Mouse (Mus musculus): ENCODE data around the gene Slc22a12. TPM values are rescaled to one million over a fixed set of nuclear protein-coding genes. Genes with fewer than 3 reads are reported as not detected.

The Slc22a12 gene
- polyA plus RNA-seq, 1 experiment from 2014 or later = not detected

DNA sequence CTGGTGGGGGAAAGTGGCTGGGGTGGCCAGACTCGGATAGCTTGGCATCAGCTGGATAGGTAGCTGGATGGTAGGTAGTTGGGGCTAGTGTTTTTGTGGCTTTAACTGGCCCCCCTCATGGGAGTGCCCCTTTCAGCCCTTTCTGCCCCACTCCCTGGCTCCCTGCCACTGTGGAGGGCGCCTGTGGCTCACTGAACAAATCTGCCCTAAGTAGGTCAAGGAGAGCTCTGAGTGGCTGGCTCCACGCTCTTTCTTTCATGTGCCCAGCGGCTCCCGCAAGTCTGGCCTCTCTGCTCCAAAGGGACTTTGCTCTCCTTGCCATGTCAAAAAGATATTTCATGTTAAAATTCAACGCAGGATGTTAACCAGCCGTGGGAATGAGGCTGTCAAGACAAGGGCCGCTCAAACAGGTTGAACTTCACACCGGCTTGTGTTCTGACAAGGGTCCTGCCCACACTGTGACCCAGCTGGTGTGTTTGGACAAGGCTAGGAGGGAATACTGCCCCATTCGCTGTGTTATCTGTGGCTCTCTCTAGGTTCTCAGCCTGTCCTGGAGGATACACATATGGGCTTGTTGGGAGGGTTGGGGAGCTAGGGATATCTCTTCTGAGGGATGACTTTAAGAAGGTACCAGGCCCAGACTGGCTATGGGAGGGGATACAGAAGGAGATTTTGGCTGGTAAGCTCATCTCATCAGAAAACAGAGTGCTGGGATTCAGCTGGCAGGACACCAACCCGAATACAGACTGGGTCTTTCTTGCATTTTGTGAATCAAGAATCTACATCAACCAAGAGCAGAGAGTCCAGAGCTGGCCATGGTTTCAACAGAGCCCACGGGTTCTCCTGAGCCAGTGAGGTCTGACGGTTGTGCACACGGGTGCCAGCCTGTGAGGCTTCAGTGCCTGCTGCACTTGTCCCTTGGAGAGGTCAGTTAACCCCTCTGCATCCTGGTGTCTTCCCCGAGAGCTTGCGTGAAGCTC is 5.9 kb upstream of the Slc22a12 start:
- ATAC-seq (ENCODE audit: insufficient read depth) (no peak), DNase-seq (no peak)
- H3K9me3 ChIP-seq (ENCODE audit: low read depth, low read length) = no peaks in the 10 kb centered on the region
- no peak overlapping the region for H3K9ac ChIP-seq
- no peak overlapping the region for H3K4me2 ChIP-seq
- no peaks in the 10 kb centered on the region for H3K36me3 ChIP-seq (ENCODE audit: insufficient read depth)
- H3K4me1 ChIP-seq (ENCODE audit: insufficient read depth) = no peaks in the 10 kb centered on the region
- TF ChIP-seq CTCF (IDR thresholded peaks at IDR 0.05; ENCODE audit: low read depth) = no peak
- no peaks in the 10 kb centered on the region for H3K27me3 ChIP-seq (ENCODE audit: insufficient read depth, low read length)
- H3K4me3 ChIP-seq (ENCODE audit: low read depth, low read length) = no peak overlapping the region
- WGBS = 46% methylated on average over 16 of the region's 16 CpGs
- no peak overlapping the region for H3K27ac ChIP-seq (ENCODE audit: low read depth)

DNA sequence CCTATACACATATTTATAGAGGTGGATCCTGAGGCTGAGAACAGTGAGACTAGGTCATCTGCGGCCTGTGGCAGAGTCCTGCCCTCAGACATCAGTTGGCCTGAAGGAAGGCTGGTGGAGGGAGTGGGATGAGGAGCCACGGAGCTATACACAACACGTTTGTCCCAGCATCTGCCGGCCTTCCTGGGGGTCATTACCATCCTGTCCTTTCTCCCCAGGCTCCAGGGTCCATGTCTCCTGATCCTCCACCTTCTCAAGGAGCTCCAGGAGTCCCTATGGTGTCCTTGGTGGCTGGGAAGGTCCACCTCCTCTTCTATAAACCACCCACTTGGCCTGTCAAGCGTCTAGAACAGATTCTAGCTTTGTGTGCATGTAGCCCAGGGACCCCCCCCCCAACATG is 5.0 kb upstream of the Slc22a12 start:
- no peak overlapping the region for H3K9ac ChIP-seq
- no peaks in the 10 kb centered on the region for H3K9me3 ChIP-seq (ENCODE audit: low read depth, low read length)
- TF ChIP-seq CTCF (IDR thresholded peaks at IDR 0.05; ENCODE audit: low read depth) = no peak
- H3K4me3 ChIP-seq (ENCODE audit: low read depth, low read length) = no peak overlapping the region
- WGBS = 78% methylated on average over 5 of the region's 5 CpGs
- no peaks in the 10 kb centered on the region for H3K27me3 ChIP-seq (ENCODE audit: insufficient read depth, low read length)
- no peaks in the 10 kb centered on the region for H3K4me1 ChIP-seq (ENCODE audit: insufficient read depth)
- H3K27ac ChIP-seq (ENCODE audit: low read depth) = no peak overlapping the region
- no peaks in the 10 kb centered on the region for H3K36me3 ChIP-seq (ENCODE audit: insufficient read depth)
- no peak for ATAC-seq (ENCODE audit: insufficient read depth)
- no peak overlapping the region for H3K4me2 ChIP-seq
- no peak for DNase-seq

DNA sequence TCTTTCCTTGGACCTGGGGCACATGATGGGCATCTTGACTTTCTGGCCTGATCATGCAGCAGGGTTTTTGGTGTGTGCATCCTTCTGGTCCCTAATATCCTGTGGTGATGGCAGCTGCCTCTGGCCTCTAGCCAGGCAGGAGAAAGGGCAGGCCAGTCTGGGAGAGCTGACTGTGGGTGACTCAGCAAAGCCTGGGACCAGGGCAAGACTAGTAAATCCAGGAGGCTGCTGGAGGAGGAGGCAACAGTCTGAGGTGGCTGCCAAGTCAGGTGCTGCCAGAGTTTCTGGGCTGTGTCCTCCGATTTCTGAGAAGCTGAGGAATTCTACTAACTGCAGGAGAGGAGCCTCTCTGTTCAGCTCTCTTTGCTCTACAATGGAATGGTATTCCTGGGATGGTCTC is 3.3 kb upstream of the Slc22a12 start:
- H3K9ac ChIP-seq = no peak overlapping the region
- no peak overlapping the region for H3K4me3 ChIP-seq (ENCODE audit: low read depth, low read length)
- no peaks in the 10 kb centered on the region for H3K4me1 ChIP-seq (ENCODE audit: insufficient read depth)
- no peaks in the 10 kb centered on the region for H3K36me3 ChIP-seq (ENCODE audit: insufficient read depth)
- DNase-seq = no peak
- no peak for TF ChIP-seq CTCF (IDR thresholded peaks at IDR 0.05; ENCODE audit: low read depth)
- H3K27me3 ChIP-seq (ENCODE audit: insufficient read depth, low read length) = no peaks in the 10 kb centered on the region
- no peak overlapping the region for H3K27ac ChIP-seq (ENCODE audit: low read depth)
- H3K9me3 ChIP-seq (ENCODE audit: low read depth, low read length) = no peaks in the 10 kb centered on the region
- no peak for ATAC-seq (ENCODE audit: insufficient read depth)
- H3K4me2 ChIP-seq = no peak overlapping the region
- 55% methylated on average over 1 of the region's 1 CpGs for WGBS

DNA sequence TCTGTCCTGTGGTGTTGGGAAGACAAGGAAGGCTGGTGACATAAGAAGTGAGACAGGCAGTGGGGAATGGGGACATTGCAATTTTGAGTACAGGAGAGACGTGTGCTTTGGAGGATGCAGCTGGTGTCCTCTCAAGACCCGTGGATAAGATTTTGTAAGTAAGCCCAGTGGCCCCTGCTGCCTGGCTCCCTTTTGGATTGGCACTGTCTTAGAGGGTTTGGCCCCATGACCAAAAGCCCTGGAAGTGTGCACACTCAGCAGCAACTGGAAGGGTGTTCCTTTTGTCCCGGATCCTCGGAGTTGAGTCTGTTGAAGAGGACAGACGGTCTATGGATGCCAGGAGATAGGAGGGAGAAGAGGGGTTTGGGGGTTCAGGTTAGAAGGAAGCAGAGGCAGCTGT is 2.6 kb upstream of the Slc22a12 start:
- no peak for ATAC-seq (ENCODE audit: insufficient read depth)

DNA sequence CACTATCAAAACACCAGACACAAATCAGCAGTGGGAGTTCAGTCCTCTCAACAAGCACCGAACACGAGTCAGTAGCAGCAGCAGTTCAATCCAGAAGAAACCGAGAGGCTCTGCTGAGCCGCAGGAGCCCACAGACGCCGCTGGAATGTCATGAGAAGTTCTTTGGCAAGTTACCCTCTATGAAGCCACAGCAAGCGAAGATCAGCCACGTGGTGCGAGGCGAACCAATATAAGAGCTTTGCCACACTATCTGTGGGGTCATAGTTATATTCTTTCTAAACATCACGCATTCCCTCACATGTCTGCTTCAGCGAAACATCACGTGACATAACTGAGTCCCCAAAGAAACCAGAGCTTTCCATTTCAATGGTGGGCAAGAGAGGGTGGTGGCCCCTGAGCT is 1.9 kb upstream of the Slc22a12 start:
- Histone ChIP-seq H3K9me3 (ENCODE audit: low read depth, low read length) (no peaks in the 10 kb centered on the region), H3K9ac (no peak overlapping the region), H3K4me2 (no peak overlapping the region), H3K4me3 (ENCODE audit: low read depth, low read length) (no peak overlapping the region), H3K4me1 (ENCODE audit: insufficient read depth) (no peaks in the 10 kb centered on the region), H3K36me3 (ENCODE audit: insufficient read depth) (no peaks in the 10 kb centered on the region), H3K27ac (ENCODE audit: low read depth) (no peak overlapping the region), H3K27me3 (ENCODE audit: insufficient read depth, low read length) (no peaks in the 10 kb centered on the region)
- WGBS = 86% methylated on average over 13 of the region's 13 CpGs
- ATAC-seq (ENCODE audit: insufficient read depth) (no peak), DNase-seq (no peak)
- no peak for TF ChIP-seq CTCF (IDR thresholded peaks at IDR 0.05; ENCODE audit: low read depth)

More for the DNA sequence above, 2.6 kb upstream of the Slc22a12 start:
- Histone ChIP-seq H3K27me3 (ENCODE audit: insufficient read depth, low read length) (no peaks in the 10 kb centered on the region), H3K4me3 (ENCODE audit: low read depth, low read length) (no peak overlapping the region), H3K9ac (no peak overlapping the region), H3K9me3 (ENCODE audit: low read depth, low read length) (no peaks in the 10 kb centered on the region), H3K36me3 (ENCODE audit: insufficient read depth) (no peaks in the 10 kb centered on the region), H3K4me2 (no peak overlapping the region), H3K4me1 (ENCODE audit: insufficient read depth) (no peaks in the 10 kb centered on the region), H3K27ac (ENCODE audit: low read depth) (no peak overlapping the region)
- no peak for DNase-seq
- 80% methylated on average over 5 of the region's 5 CpGs for WGBS
- no peak for TF ChIP-seq CTCF (IDR thresholded peaks at IDR 0.05; ENCODE audit: low read depth)

DNA sequence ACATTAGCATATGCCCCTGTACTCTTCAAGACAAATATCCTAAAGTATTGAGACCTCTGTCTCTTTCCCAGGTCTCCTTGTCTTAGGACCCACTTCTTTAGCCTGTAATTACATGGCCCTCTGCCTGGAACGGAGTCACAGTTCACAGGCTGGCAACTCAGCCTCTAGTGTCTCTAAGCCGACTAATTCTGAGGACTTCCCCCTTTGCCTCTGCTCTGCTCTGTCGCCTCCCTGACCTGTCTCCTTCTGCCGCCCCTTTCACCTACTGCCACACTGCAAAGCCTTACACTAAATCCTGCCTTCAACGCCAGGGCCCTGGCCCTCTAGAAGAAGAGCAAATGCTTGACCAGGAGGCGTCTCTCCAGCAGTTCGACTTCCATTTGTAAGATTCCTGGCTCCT is 686 bp upstream of the Slc22a12 start:
- Histone ChIP-seq H3K4me2 (no peak overlapping the region), H3K4me1 (ENCODE audit: insufficient read depth) (no peaks in the 10 kb centered on the region), H3K9me3 (ENCODE audit: low read depth, low read length) (no peaks in the 10 kb centered on the region), H3K36me3 (ENCODE audit: insufficient read depth) (no peaks in the 10 kb centered on the region), H3K9ac (no peak overlapping the region), H3K27ac (ENCODE audit: low read depth) (no peak overlapping the region), H3K27me3 (ENCODE audit: insufficient read depth, low read length) (no peaks in the 10 kb centered on the region), H3K4me3 (ENCODE audit: low read depth, low read length) (no peak overlapping the region)
- TF ChIP-seq CTCF (IDR thresholded peaks at IDR 0.05; ENCODE audit: low read depth) = no peak
- DNase-seq (no peak), ATAC-seq (ENCODE audit: insufficient read depth) (no peak)
- WGBS = 39% methylated on average over 7 of the region's 7 CpGs

GRCm38 (mm10) chr19:6543035-6543383 is 177 bp upstream of the Slc22a12 start:
- no peaks in the 10 kb centered on the region for H3K36me3 ChIP-seq (ENCODE audit: insufficient read depth)
- H3K4me3 ChIP-seq (ENCODE audit: low read depth, low read length) = no peak overlapping the region
- DNase-seq (no peak), ATAC-seq (ENCODE audit: insufficient read depth) (no peak)
- H3K9me3 ChIP-seq (ENCODE audit: low read depth, low read length) = no peaks in the 10 kb centered on the region
- H3K27ac ChIP-seq (ENCODE audit: low read depth) = no peak overlapping the region
- no peaks in the 10 kb centered on the region for H3K27me3 ChIP-seq (ENCODE audit: insufficient read depth, low read length)
- no peak for TF ChIP-seq CTCF (IDR thresholded peaks at IDR 0.05; ENCODE audit: low read depth)
- H3K9ac ChIP-seq = no peak overlapping the region
- 83% methylated on average over 6 of the region's 6 CpGs for WGBS
- H3K4me1 ChIP-seq (ENCODE audit: insufficient read depth) = no peaks in the 10 kb centered on the region
- H3K4me2 ChIP-seq = no peak overlapping the region
